Mouse (Mus musculus) fibroblast of lung, adult 2 months (primary cell): Measurements from ENCODE around the gene Spats2.
"Not testable (repeated sequence)": the region's sequence is repeated elsewhere in the genome, so short reads cannot be mapped to it uniquely, and the experiment has no call there.

ENCODE experiments used
- DNase-seq: peaks from one replicate; pipeline ENCODE4 v3.0.0-alpha.2; 2011; ENCODE audit warnings: low read depth

The Spats2 gene

GRCm38 (mm10) chr15:99125711-99126080, at the start of gene Spats2:
Spats2 (plus strand) TSS chr15:99125916.
- no peak for DNase-seq

GRCm38 (mm10) chr15:99076011-99076410, 49.7 kb upstream of the Spats2 start:
- DNase-seq, result not testable (repeated sequence)

GRCm38 (mm10) chr15:99078181-99078910, 47.4 kb upstream of the Spats2 start:
- no peak for DNase-seq

GRCm38 (mm10) chr15:99079804-99080203, 45.9 kb upstream of the Spats2 start:
- no peak for DNase-seq

- DNase-seq, result no peak
Observed at GRCm38 (mm10) chr15:99082322-99082721, 43.4 kb upstream of the Spats2 start.

GRCm38 (mm10) chr15:99082840-99083239, 42.9 kb upstream of the Spats2 start:
- no peak for DNase-seq

- no peak for DNase-seq
Observed at GRCm38 (mm10) chr15:99083258-99083657, 42.5 kb upstream of the Spats2 start.

- DNase-seq, result no peak
Observed at GRCm38 (mm10) chr15:99083867-99084557, 41.7 kb upstream of the Spats2 start.

GRCm38 (mm10) chr15:99084618-99085017, 41.1 kb upstream of the Spats2 start:
- DNase-seq, result no peak

GRCm38 (mm10) chr15:99085997-99086396, 39.7 kb upstream of the Spats2 start:
- DNase-seq, result no peak

GRCm38 (mm10) chr15:99087253-99088075, 38.3 kb upstream of the Spats2 start, which contains the start of gene C1ql4:
C1ql4 (minus strand) TSS chr15:99087817.
- no peak for DNase-seq

- peak; percentile 15 for DNase-seq
Observed at GRCm38 (mm10) chr15:99088292-99088691, 37.4 kb upstream of the Spats2 start.

- DNase-seq, result no peak
Observed at GRCm38 (mm10) chr15:99089069-99089468, 36.6 kb upstream of the Spats2 start.

GRCm38 (mm10) chr15:99092870-99093269, 32.8 kb upstream of the Spats2 start, which contains the start of gene Dnajc22:
Dnajc22 (plus strand) TSS chr15:99093170.
- DNase-seq, result no peak

- DNase-seq, result no peak
Observed at GRCm38 (mm10) chr15:99093291-99094258, 32.1 kb upstream of the Spats2 start.

- no peak for DNase-seq
Observed at GRCm38 (mm10) chr15:99094631-99095270, 31.0 kb upstream of the Spats2 start.

- DNase-seq, result no peak
Observed at GRCm38 (mm10) chr15:99095356-99095755, 30.4 kb upstream of the Spats2 start.

- no peak for DNase-seq
Observed at GRCm38 (mm10) chr15:99096061-99096793, 29.5 kb upstream of the Spats2 start.

- no peak for DNase-seq
Observed at GRCm38 (mm10) chr15:99096831-99097500, 28.8 kb upstream of the Spats2 start.
